Mouse (Mus musculus) cerebellum, adult 2 months (tissue): ENCODE data around the gene Skint6.

Experiments used
- CTCF ChIP-seq: fragments of 200-500 bp; IDR thresholded peaks from 2 replicates; pipeline ENCODE4 v1.5.1; 2011; ENCODE audit warnings: low read depth, mild to moderate bottlenecking, control low read depth, low read length, moderate library complexity, borderline replicate concordance; ENCODE audit not compliant: insufficient read depth
- POLR2A ChIP-seq: fragments of 200-500 bp; IDR thresholded peaks from 2 replicates; pipeline ENCODE4 v1.6.1; 2011; ENCODE audit warnings: low read length, control low read depth, borderline replicate concordance; ENCODE audit not compliant: insufficient read depth

- TF ChIP-seq POLR2A (no peak), CTCF (no peak)
Observed at GRCm38 (mm10) chr4:113245808-113246207, 41.0 kb downstream of the Skint6 start.
